Mouse (Mus musculus) midbrain, embryonic 15.5 days (tissue): ENCODE measurements around the gene Mad1l1. TPM values are rescaled to one million over a fixed set of nuclear protein-coding genes. Genes with fewer than 3 reads are reported as not detected.

Experiments
- ATAC-seq: fragments of 200-750 bp; cut with Nextera tagmentation; replicated peaks from 2 replicates; pipeline ENCODE4 v1.8.0; 2017; ENCODE audit warnings: moderate TSS enrichment
- H3K27ac ChIP-seq: fragments of 300-500 bp; sonication (generic); 2 replicates; pipeline ENCODE4 v1.5.1; 2015; ENCODE audit warnings: mild to moderate bottlenecking, inconsistent platforms
- H3K27me3 ChIP-seq: fragments of 300-500 bp; sonication (generic); replicated peaks from 2 replicates; pipeline ENCODE4 v1.6.1; 2015; ENCODE audit warnings: inconsistent platforms
- H3K36me3 ChIP-seq: fragments of 300-500 bp; sonication (generic); replicated peaks from 2 replicates; pipeline ENCODE4 v1.6.1; 2015; ENCODE audit warnings: inconsistent platforms
- H3K4me1 ChIP-seq: fragments of 300-500 bp; sonication (generic); 2 replicates; pipeline ENCODE4 v1.6.1; 2015; ENCODE audit warnings: inconsistent platforms
- H3K4me2 ChIP-seq: fragments of 300-500 bp; sonication (generic); 2 replicates; pipeline ENCODE4 v1.6.1; 2015; ENCODE audit warnings: inconsistent platforms, mild to moderate bottlenecking, moderate library complexity
- H3K4me3 ChIP-seq: fragments of 300-500 bp; sonication (generic); 2 replicates; pipeline ENCODE4 v1.5.1; 2015; ENCODE audit warnings: mild to moderate bottlenecking, inconsistent platforms
- H3K9ac ChIP-seq: fragments of 300-500 bp; sonication (generic); 2 replicates; pipeline ENCODE4 v1.6.1; 2015; ENCODE audit warnings: mild to moderate bottlenecking, inconsistent platforms
- H3K9me3 ChIP-seq: fragments of 300-500 bp; sonication (generic); 2 replicates; pipeline ENCODE4 v1.6.1; 2016; ENCODE audit warnings: inconsistent platforms
- WGBS: fragments of 180-500 bp; shearing (Covaris S2); methylation state at CpG from one replicate; pipeline ENCODE4 v1.1.7; 2015; ENCODE audit warnings: mixed read lengths; 5-methylcytosine and 5-hydroxymethylcytosine counted together
- polyA plus RNA-seq: library from polyadenylated mRNA; unstranded; fragments of >200 nt; fragmentation: Nextera tagmentation; extraction: Ambion mirVana; gene quantifications from 2 replicates; pipeline ENCODE4 v1.2.1, GENCODE M21; 2015

Gene Mad1l1
- polyA plus RNA-seq, 1 experiment from 2014 or later = 35.4 TPM

- Histone ChIP-seq H3K9ac (no peak overlapping the region), H3K27ac (no peak overlapping the region), H3K4me1 (no peaks in the 10 kb centered on the region), H3K4me3 (no peak overlapping the region), H3K9me3 (no peaks in the 10 kb centered on the region), H3K36me3 (peaks cover 31% of the 10 kb centered on the region), H3K27me3 (no peaks in the 10 kb centered on the region), H3K4me2 (no peak overlapping the region)
- ATAC-seq = no peak
- WGBS = 95% methylated on average over 9 of the region's 9 CpGs
Observed at GRCm38 (mm10) chr5:140349882-140350281, 28.5 kb upstream of the Mad1l1 start.

GRCm38 (mm10) chr5:140346050-140346449 lies 24.7 kb upstream of the Mad1l1 start:
- no peaks in the 10 kb centered on the region for H3K27me3 ChIP-seq
- H3K4me2 ChIP-seq = no peak overlapping the region
- no peaks in the 10 kb centered on the region for H3K9me3 ChIP-seq
- H3K9ac ChIP-seq = no peak overlapping the region
- no peaks in the 10 kb centered on the region for H3K4me1 ChIP-seq
- H3K27ac ChIP-seq = no peak overlapping the region
- peaks cover 1% of the 10 kb centered on the region for H3K36me3 ChIP-seq
- WGBS = 73% methylated on average over 1 of the region's 1 CpGs
- no peak overlapping the region for H3K4me3 ChIP-seq
- no peak for ATAC-seq

GRCm38 (mm10) chr5:140345244-140345643 lies 23.9 kb upstream of the Mad1l1 start:
- H3K9me3 ChIP-seq = no peaks in the 10 kb centered on the region
- no peaks in the 10 kb centered on the region for H3K4me1 ChIP-seq
- 96% methylated on average over 4 of the region's 4 CpGs for WGBS
- no peak overlapping the region for H3K4me2 ChIP-seq
- H3K4me3 ChIP-seq = no peak overlapping the region
- no peak overlapping the region for H3K27ac ChIP-seq
- no peak for ATAC-seq
- no peak overlapping the region for H3K9ac ChIP-seq
- no peaks in the 10 kb centered on the region; the same call in 1 of the 2 replicates for H3K36me3 ChIP-seq
- no peaks in the 10 kb centered on the region for H3K27me3 ChIP-seq

GRCm38 (mm10) chr5:140342880-140343279 lies 21.5 kb upstream of the Mad1l1 start:
- Histone ChIP-seq H3K9ac (no peak overlapping the region), H3K27ac (no peak overlapping the region), H3K4me2 (no peak overlapping the region), H3K4me3 (no peak overlapping the region), H3K4me1 (no peaks in the 10 kb centered on the region), H3K27me3 (no peaks in the 10 kb centered on the region), H3K36me3 (peaks cover 12% of the 10 kb centered on the region; the same call in 1 of the 2 replicates), H3K9me3 (no peaks in the 10 kb centered on the region)
- no peak for ATAC-seq
- WGBS = 90% methylated on average over 4 of the region's 4 CpGs

GRCm38 (mm10) chr5:140339836-140340235 lies 18.5 kb upstream of the Mad1l1 start:
- WGBS = 89% methylated on average over 3 of the region's 3 CpGs
- Histone ChIP-seq H3K9me3 (no peaks in the 10 kb centered on the region), H3K4me1 (no peaks in the 10 kb centered on the region), H3K27ac (no peak overlapping the region), H3K36me3 (peaks cover 12% of the 10 kb centered on the region; the same call in 1 of the 2 replicates), H3K27me3 (no peaks in the 10 kb centered on the region), H3K4me3 (no peak overlapping the region), H3K4me2 (no peak overlapping the region), H3K9ac (no peak overlapping the region)
- no peak for ATAC-seq

GRCm38 (mm10) chr5:140338779-140339178 lies 17.4 kb upstream of the Mad1l1 start:
- peaks cover 12% of the 10 kb centered on the region; the same call in 1 of the 2 replicates for H3K36me3 ChIP-seq
- ATAC-seq = no peak

GRCm38 (mm10) chr5:140336680-140337079 lies 15.3 kb upstream of the Mad1l1 start:
- Histone ChIP-seq H3K4me2 (no peak overlapping the region), H3K9me3 (no peaks in the 10 kb centered on the region), H3K4me3 (no peak overlapping the region), H3K4me1 (no peaks in the 10 kb centered on the region), H3K9ac (no peak overlapping the region), H3K36me3 (peaks cover 12% of the 10 kb centered on the region; the same call in 1 of the 2 replicates), H3K27ac (no peak overlapping the region), H3K27me3 (no peaks in the 10 kb centered on the region)
- ATAC-seq = no peak
- WGBS = 81% methylated on average over 1 of the region's 1 CpGs

More at GRCm38 (mm10) chr5:140338779-140339178, 17.4 kb upstream of the Mad1l1 start:
- Histone ChIP-seq H3K9ac (no peak overlapping the region), H3K9me3 (no peaks in the 10 kb centered on the region), H3K4me3 (no peak overlapping the region), H3K4me2 (no peak overlapping the region), H3K27ac (no peak overlapping the region), H3K4me1 (no peaks in the 10 kb centered on the region), H3K27me3 (no peaks in the 10 kb centered on the region)
- WGBS = 93% methylated on average over 4 of the region's 4 CpGs

GRCm38 (mm10) chr5:140333631-140334030 lies 12.3 kb upstream of the Mad1l1 start:
- 35% methylated on average over 2 of the region's 2 CpGs for WGBS
- ATAC-seq = no peak
- no peak overlapping the region for H3K9ac ChIP-seq

GRCm38 (mm10) chr5:140332519-140332918 lies 11.2 kb upstream of the Mad1l1 start:
- WGBS = 65% methylated on average over 4 of the region's 4 CpGs

More at GRCm38 (mm10) chr5:140333631-140334030, 12.3 kb upstream of the Mad1l1 start:
- H3K4me2 ChIP-seq = no peak overlapping the region
- H3K4me1 ChIP-seq = peaks cover 15% of the 10 kb centered on the region
- no peaks in the 10 kb centered on the region for H3K27me3 ChIP-seq
- 0 out of 2 replicates have a peak, but pooled peaks cover 10% of the 10 kb centered on the region for H3K36me3 ChIP-seq
- no peak overlapping the region for H3K4me3 ChIP-seq
- H3K27ac ChIP-seq = no peak overlapping the region
- H3K9me3 ChIP-seq = no peaks in the 10 kb centered on the region

GRCm38 (mm10) chr5:140331615-140332512 lies 10.5 kb upstream of the Mad1l1 start, which contains the start of gene Mrm2:
Gene Mrm2 (minus strand): TSS chr5:140331898.
- Histone ChIP-seq H3K36me3 (0 out of 2 replicates have a peak, but pooled peaks cover 4% of the 10 kb centered on the region), H3K27ac (peak within 1 kb of the TSS; percentile 77), H3K27me3 (no peaks in the 10 kb centered on the region), H3K4me1 (peaks cover 15% of the 10 kb centered on the region), H3K4me3 (peak within 1 kb of the TSS; percentile 51), H3K9me3 (no peaks in the 10 kb centered on the region), H3K9ac (peak within 1 kb of the TSS; percentile 77), H3K4me2 (peak within 1 kb of the TSS; percentile 92)
- peak; percentile 78 for ATAC-seq
- under 1% methylated on average over 39 of the region's 39 CpGs for WGBS

More at GRCm38 (mm10) chr5:140332519-140332918, 11.2 kb upstream of the Mad1l1 start:
- Histone ChIP-seq H3K27ac (no peak overlapping the region), H3K9ac (no peak overlapping the region), H3K36me3 (0 out of 2 replicates have a peak, but pooled peaks cover 4% of the 10 kb centered on the region), H3K4me1 (peaks cover 15% of the 10 kb centered on the region), H3K4me3 (no peak overlapping the region), H3K9me3 (no peaks in the 10 kb centered on the region), H3K27me3 (no peaks in the 10 kb centered on the region), H3K4me2 (peak overlapping the region; percentile 92; the same call in 1 of the 2 replicates)
- ATAC-seq = no peak

- Histone ChIP-seq H3K27me3 (no peaks in the 10 kb centered on the region), H3K9me3 (no peaks in the 10 kb centered on the region), H3K4me3 (no peak overlapping the region), H3K27ac (no peak overlapping the region), H3K4me2 (no peak overlapping the region), H3K9ac (no peak overlapping the region), H3K4me1 (peaks cover 18% of the 10 kb centered on the region), H3K36me3 (no peaks in the 10 kb centered on the region)
- no peak for ATAC-seq
- 94% methylated on average over 5 of the region's 5 CpGs for WGBS
Observed at GRCm38 (mm10) chr5:140324058-140324457, 2.7 kb upstream of the Mad1l1 start.

GRCm38 (mm10) chr5:140321756-140322575 lies 614 bp upstream of the Mad1l1 start:
- under 1% methylated on average over 17 of the region's 17 CpGs for WGBS
- Histone ChIP-seq H3K27me3 (no peaks in the 10 kb centered on the region), H3K36me3 (no peaks in the 10 kb centered on the region), H3K9ac (peak overlapping the region; percentile 99), H3K27ac (peak overlapping the region; percentile 83), H3K4me2 (peak overlapping the region; percentile 70), H3K4me1 (peaks cover 18% of the 10 kb centered on the region), H3K9me3 (no peaks in the 10 kb centered on the region), H3K4me3 (peak overlapping the region; percentile 98)
- peak; percentile 37; the same call in 1 of the 2 replicates for ATAC-seq
